Mouse (Mus musculus) limb, embryonic 14.5 days (tissue): ENCODE results near the gene Slit2. TPM values are rescaled to one million over a fixed set of nuclear protein-coding genes. Genes with fewer than 3 reads are reported as not detected.
A peak's percentile ranks its signal among the peaks of the same experiment; 100 is the strongest.

Experiments used
- ATAC-seq: fragments of 200-750 bp; cut with Nextera tagmentation; 2 replicates; pipeline ENCODE4 v1.8.0; 2017; ENCODE audit warnings: low read depth, moderate number of reproducible peaks, moderate TSS enrichment; ENCODE audit not compliant: low FRiP score
- DNase-seq: peaks from one replicate; pipeline ENCODE4 v3.0.0-alpha.2; 2015; ENCODE audit warnings: low spot score
- H3K27ac ChIP-seq: fragments of 300-500 bp; sonication (generic); replicated peaks from 2 replicates; pipeline ENCODE4 v1.5.1; 2014; ENCODE audit warnings: low read depth, mild to moderate bottlenecking, low read length, moderate library complexity, mixed read lengths
- H3K27me3 ChIP-seq: fragments of 300-500 bp; sonication (generic); 2 replicates; pipeline ENCODE4 v1.6.1; 2014; ENCODE audit warnings: low read length, mixed read lengths; ENCODE audit not compliant: control insufficient read depth, insufficient read depth
- H3K36me3 ChIP-seq: fragments of 300-500 bp; sonication (generic); 2 replicates; pipeline ENCODE4 v1.6.1; 2014; ENCODE audit warnings: mild to moderate bottlenecking, low read length, moderate library complexity, mixed read lengths; ENCODE audit not compliant: control insufficient read depth, insufficient read depth
- H3K4me1 ChIP-seq: fragments of 300-500 bp; sonication (generic); 2 replicates; pipeline ENCODE4 v1.6.1; 2014; ENCODE audit warnings: antibody characterized with exemption, low read length, mixed read lengths; ENCODE audit not compliant: control insufficient read depth, insufficient read depth
- H3K4me2 ChIP-seq: fragments of 300-500 bp; sonication (generic); replicated peaks from 2 replicates; pipeline ENCODE4 v1.6.1; 2014; ENCODE audit warnings: low read depth, mild to moderate bottlenecking, low read length, moderate library complexity; ENCODE audit not compliant: severe bottlenecking
- H3K4me3 ChIP-seq: fragments of 300-500 bp; sonication (generic); replicated peaks from 2 replicates; pipeline ENCODE4 v1.5.1; 2014; ENCODE audit warnings: low read length
- H3K9ac ChIP-seq: fragments of 300-500 bp; sonication (generic); 2 replicates; pipeline ENCODE4 v1.6.1; 2014; ENCODE audit warnings: mild to moderate bottlenecking, low read depth, low read length, moderate library complexity; ENCODE audit not compliant: severe bottlenecking
- H3K9me3 ChIP-seq: fragments of 300-500 bp; sonication (generic); 2 replicates; pipeline ENCODE4 v1.6.1; 2016; ENCODE audit warnings: low read length; ENCODE audit not compliant: control insufficient read depth
- POLR2A ChIP-seq: fragments of 200-500 bp; IDR thresholded peaks from 2 replicates; pipeline ENCODE4 v1.8.0; 2012; ENCODE audit warnings: inconsistent platforms, mild to moderate bottlenecking, moderate library complexity, borderline replicate concordance; ENCODE audit not compliant: insufficient read depth, insufficient read length; ENCODE audit errors: extremely low read depth
- WGBS: fragments of 180-500 bp; shearing (Covaris S2); extraction: QIAGEN DNeasy Blood & Tissue Kit; methylation state at CpG from one replicate; pipeline ENCODE4 v1.1.7; 2014; 5-methylcytosine and 5-hydroxymethylcytosine counted together
- polyA plus RNA-seq, 2 experiments: library from polyadenylated mRNA; depleted of rRNA in 1 of 2; stranded (reverse) in 1 of 2; unstranded in 1 of 2; fragments of >200 nt; fragmentation: Nextera tagmentation in 1 of 2; extraction: Ambion mirVana in 1 of 2; gene quantifications; 2 replicates each; pipeline versions ENCODE4 v1.2.1 to v1.2.3; 2012 to 2014

Gene Slit2
- polyA plus RNA-seq, 2 experiments = 19.9 to 26.3 TPM

- no peak for DNase-seq
- TF ChIP-seq POLR2A = no peak
- 60% methylated on average over 4 of the region's 4 CpGs for WGBS
Measured at GRCm38 (mm10) chr5:48023441-48023840, 40.5 kb downstream of the Slit2 start.

GRCm38 (mm10) chr5:48034875-48035274, 51.9 kb downstream of the Slit2 start:
- no peak for ATAC-seq
- no peaks in the 10 kb centered on the region for H3K36me3 ChIP-seq
- no peaks in the 10 kb centered on the region for H3K4me1 ChIP-seq
- no peak for DNase-seq
- H3K4me3 ChIP-seq = no peak overlapping the region
- no peak overlapping the region for H3K4me2 ChIP-seq
- 38% methylated on average over 1 of the region's 1 CpGs for WGBS
- TF ChIP-seq POLR2A = no peak
- no peak overlapping the region for H3K9ac ChIP-seq
- no peak overlapping the region for H3K27ac ChIP-seq
- no peaks in the 10 kb centered on the region for H3K9me3 ChIP-seq
- no peaks in the 10 kb centered on the region for H3K27me3 ChIP-seq

More at GRCm38 (mm10) chr5:48023441-48023840, 40.5 kb downstream of the Slit2 start:
- no peak for ATAC-seq
- H3K4me1 ChIP-seq = no peaks in the 10 kb centered on the region
- H3K36me3 ChIP-seq = no peaks in the 10 kb centered on the region
- no peak overlapping the region for H3K27ac ChIP-seq
- no peak overlapping the region for H3K9ac ChIP-seq
- H3K9me3 ChIP-seq = no peaks in the 10 kb centered on the region
- H3K27me3 ChIP-seq = no peaks in the 10 kb centered on the region
- no peak overlapping the region for H3K4me3 ChIP-seq
- no peak overlapping the region for H3K4me2 ChIP-seq

- Histone ChIP-seq H3K4me3 (no peak overlapping the region), H3K27ac (no peak overlapping the region), H3K4me1 (no peaks in the 10 kb centered on the region), H3K9me3 (no peaks in the 10 kb centered on the region), H3K36me3 (no peaks in the 10 kb centered on the region), H3K9ac (no peak overlapping the region), H3K4me2 (no peak overlapping the region), H3K27me3 (no peaks in the 10 kb centered on the region)
- TF ChIP-seq POLR2A = no peak
- WGBS = 55% methylated on average over 5 of the region's 5 CpGs
- peak; percentile 14 for DNase-seq
- 0 out of 2 replicates have a peak, but pooled peaks have one; percentile 60 for ATAC-seq
Measured at GRCm38 (mm10) chr5:48038033-48038432, 55.1 kb downstream of the Slit2 start.

GRCm38 (mm10) chr5:48048986-48049751, 66.2 kb downstream of the Slit2 start:
- WGBS = 42% methylated on average over 8 of the region's 8 CpGs
- no peaks in the 10 kb centered on the region for H3K36me3 ChIP-seq

GRCm38 (mm10) chr5:48050637-48051314, 67.8 kb downstream of the Slit2 start:
- H3K36me3 ChIP-seq = no peaks in the 10 kb centered on the region
- H3K9ac ChIP-seq = no peak overlapping the region
- DNase-seq = no peak
- H3K4me1 ChIP-seq = peaks cover 3% of the 10 kb centered on the region; the same call in 1 of the 2 replicates
- no peak overlapping the region for H3K4me2 ChIP-seq
- no peak for ATAC-seq
- H3K9me3 ChIP-seq = no peaks in the 10 kb centered on the region
- H3K4me3 ChIP-seq = no peak overlapping the region
- H3K27me3 ChIP-seq = no peaks in the 10 kb centered on the region
- WGBS = 92% methylated on average over 5 of the region's 5 CpGs
- TF ChIP-seq POLR2A = no peak
- no peak overlapping the region for H3K27ac ChIP-seq

More at GRCm38 (mm10) chr5:48048986-48049751, 66.2 kb downstream of the Slit2 start:
- Histone ChIP-seq H3K4me2 (no peak overlapping the region), H3K27me3 (no peaks in the 10 kb centered on the region), H3K4me3 (no peak overlapping the region), H3K9ac (no peak overlapping the region), H3K9me3 (no peaks in the 10 kb centered on the region), H3K4me1 (peaks cover 3% of the 10 kb centered on the region; the same call in 1 of the 2 replicates), H3K27ac (no peak overlapping the region)
- ATAC-seq (no peak), DNase-seq (no peak)
- TF ChIP-seq POLR2A = no peak
